Mouse (Mus musculus): ENCODE results near the gene Ak4.

DNA sequence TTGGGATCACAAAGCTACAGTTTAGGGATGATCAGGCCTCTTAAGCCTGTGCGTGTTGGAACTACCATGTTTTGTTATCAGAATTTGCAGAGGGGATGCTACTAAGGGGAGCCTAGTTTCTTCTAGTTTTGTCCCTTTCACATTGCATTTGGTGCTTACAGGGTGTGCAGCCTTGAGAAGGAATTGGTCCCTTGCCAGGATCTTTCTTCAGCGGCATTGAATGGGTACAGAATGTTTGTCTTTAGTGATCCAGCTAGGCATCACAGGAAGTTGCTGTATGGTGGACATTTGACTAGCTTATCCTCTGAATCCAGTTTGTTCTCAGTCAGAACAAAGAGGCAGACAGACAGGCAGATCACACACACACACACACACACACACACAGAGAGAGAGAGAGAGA lies 23.7 kb downstream of the Ak4 start:
- TF ChIP-seq CTCF (IDR thresholded peaks at IDR 0.05; ENCODE audit: low read depth) (no peak), EP300 (IDR thresholded peaks at IDR 0.05; ENCODE audit: low read depth) (no peak)

Measured in liver, embryonic 14.5 days (tissue).